Mouse (Mus musculus): ENCODE measurements around the gene Urb2. TPM values are rescaled to one million over a fixed set of nuclear protein-coding genes. Genes with fewer than 3 reads are reported as not detected.
A peak's percentile ranks its signal among the peaks of the same experiment; 100 is the strongest.

Urb2 gene
- polyA plus RNA-seq, 1 experiment from 2014 or later = 1.6 TPM

- WGBS = 86% methylated on average over 1 of the region's 1 CpGs
- Histone ChIP-seq H3K9me3 (ENCODE audit: control insufficient read depth) (no peaks in the 10 kb centered on the region), H3K4me3 (ENCODE audit: low read depth, low read length) (no peak overlapping the region), H3K9ac (ENCODE audit: low read depth, low read length) (no peak overlapping the region), H3K36me3 (ENCODE audit: control insufficient read depth, insufficient read depth) (peaks cover 76% of the 10 kb centered on the region), H3K4me2 (replicated peaks; ENCODE audit: low read depth) (no peak overlapping the region), H3K27me3 (replicated peaks; ENCODE audit: control insufficient read depth, insufficient read depth, low read length) (no peaks in the 10 kb centered on the region), H3K4me1 (replicated peaks; ENCODE audit: control insufficient read depth, insufficient read depth, low read length) (no peaks in the 10 kb centered on the region), H3K27ac (ENCODE audit: low read depth, low read length) (no peak overlapping the region)
- ATAC-seq = no peak
- TF ChIP-seq CTCF (IDR thresholded peaks at IDR 0.05; ENCODE audit: low read depth) = 0 out of 2 replicates have a peak, but pooled peaks have one; percentile 8
Measured at GRCm38 (mm10) chr8:124042201-124042600, 20.9 kb downstream of the Urb2 start.

GRCm38 (mm10) chr8:124044421-124044820 lies 23.1 kb downstream of the Urb2 start:
- ATAC-seq = no peak
- 94% methylated on average over 5 of the region's 5 CpGs for WGBS
- no peaks in the 10 kb centered on the region for H3K9me3 ChIP-seq (ENCODE audit: control insufficient read depth)
- peaks cover 62% of the 10 kb centered on the region for H3K36me3 ChIP-seq (ENCODE audit: control insufficient read depth, insufficient read depth)
- no peaks in the 10 kb centered on the region for H3K4me1 ChIP-seq (replicated peaks; ENCODE audit: control insufficient read depth, insufficient read depth, low read length)
- no peak overlapping the region for H3K4me2 ChIP-seq (replicated peaks; ENCODE audit: low read depth)
- TF ChIP-seq CTCF (IDR thresholded peaks at IDR 0.05; ENCODE audit: low read depth) = no peak
- H3K4me3 ChIP-seq (ENCODE audit: low read depth, low read length) = no peak overlapping the region
- no peak overlapping the region for H3K9ac ChIP-seq (ENCODE audit: low read depth, low read length)
- no peaks in the 10 kb centered on the region for H3K27me3 ChIP-seq (replicated peaks; ENCODE audit: control insufficient read depth, insufficient read depth, low read length)
- no peak overlapping the region for H3K27ac ChIP-seq (ENCODE audit: low read depth, low read length)

GRCm38 (mm10) chr8:124044931-124045330 lies 23.6 kb downstream of the Urb2 start:
- Histone ChIP-seq H3K36me3 (ENCODE audit: control insufficient read depth, insufficient read depth) (peaks cover 59% of the 10 kb centered on the region), H3K4me2 (replicated peaks; ENCODE audit: low read depth) (no peak overlapping the region), H3K27me3 (replicated peaks; ENCODE audit: control insufficient read depth, insufficient read depth, low read length) (no peaks in the 10 kb centered on the region), H3K9ac (ENCODE audit: low read depth, low read length) (no peak overlapping the region), H3K9me3 (ENCODE audit: control insufficient read depth) (no peaks in the 10 kb centered on the region), H3K27ac (ENCODE audit: low read depth, low read length) (no peak overlapping the region), H3K4me3 (ENCODE audit: low read depth, low read length) (no peak overlapping the region), H3K4me1 (replicated peaks; ENCODE audit: control insufficient read depth, insufficient read depth, low read length) (no peaks in the 10 kb centered on the region)
- no peak for ATAC-seq
- no peak for TF ChIP-seq CTCF (IDR thresholded peaks at IDR 0.05; ENCODE audit: low read depth)
- WGBS = 94% methylated on average over 12 of the region's 12 CpGs

- no peak overlapping the region for H3K4me3 ChIP-seq (ENCODE audit: low read depth, low read length)
- H3K4me2 ChIP-seq (replicated peaks; ENCODE audit: low read depth) = no peak overlapping the region
- H3K36me3 ChIP-seq (ENCODE audit: control insufficient read depth, insufficient read depth) = peaks cover 52% of the 10 kb centered on the region
- H3K9ac ChIP-seq (ENCODE audit: low read depth, low read length) = no peak overlapping the region
- H3K27ac ChIP-seq (ENCODE audit: low read depth, low read length) = no peak overlapping the region
- no peak for TF ChIP-seq CTCF (IDR thresholded peaks at IDR 0.05; ENCODE audit: low read depth)
- ATAC-seq = no peak
- WGBS = 62% methylated on average over 8 of the region's 8 CpGs
- no peaks in the 10 kb centered on the region for H3K9me3 ChIP-seq (ENCODE audit: control insufficient read depth)
- H3K4me1 ChIP-seq (replicated peaks; ENCODE audit: control insufficient read depth, insufficient read depth, low read length) = no peaks in the 10 kb centered on the region
- no peaks in the 10 kb centered on the region for H3K27me3 ChIP-seq (replicated peaks; ENCODE audit: control insufficient read depth, insufficient read depth, low read length)
Measured at GRCm38 (mm10) chr8:124045856-124046255, 24.5 kb downstream of the Urb2 start.

- Histone ChIP-seq H3K27me3 (replicated peaks; ENCODE audit: control insufficient read depth, insufficient read depth, low read length) (no peaks in the 10 kb centered on the region), H3K9me3 (ENCODE audit: control insufficient read depth) (no peaks in the 10 kb centered on the region), H3K4me3 (ENCODE audit: low read depth, low read length) (no peak overlapping the region), H3K27ac (ENCODE audit: low read depth, low read length) (no peak overlapping the region), H3K9ac (ENCODE audit: low read depth, low read length) (no peak overlapping the region), H3K4me2 (replicated peaks; ENCODE audit: low read depth) (no peak overlapping the region), H3K36me3 (ENCODE audit: control insufficient read depth, insufficient read depth) (peaks cover 9% of the 10 kb centered on the region), H3K4me1 (replicated peaks; ENCODE audit: control insufficient read depth, insufficient read depth, low read length) (no peaks in the 10 kb centered on the region)
- 23% methylated on average over 3 of the region's 3 CpGs for WGBS
- ATAC-seq = peak; percentile 36; the same call in 1 of the 2 replicates
- peak; percentile 98 for TF ChIP-seq CTCF (IDR thresholded peaks at IDR 0.05; ENCODE audit: low read depth)
Measured at GRCm38 (mm10) chr8:124052110-124052509, 30.8 kb downstream of the Urb2 start.

GRCm38 (mm10) chr8:124052568-124052967 lies 31.3 kb downstream of the Urb2 start:
- Histone ChIP-seq H3K9me3 (ENCODE audit: control insufficient read depth) (no peaks in the 10 kb centered on the region), H3K4me2 (replicated peaks; ENCODE audit: low read depth) (no peak overlapping the region), H3K9ac (ENCODE audit: low read depth, low read length) (no peak overlapping the region), H3K36me3 (ENCODE audit: control insufficient read depth, insufficient read depth) (peaks cover 5% of the 10 kb centered on the region), H3K27ac (ENCODE audit: low read depth, low read length) (no peak overlapping the region), H3K27me3 (replicated peaks; ENCODE audit: control insufficient read depth, insufficient read depth, low read length) (no peaks in the 10 kb centered on the region), H3K4me1 (replicated peaks; ENCODE audit: control insufficient read depth, insufficient read depth, low read length) (no peaks in the 10 kb centered on the region), H3K4me3 (ENCODE audit: low read depth, low read length) (no peak overlapping the region)
- no peak for ATAC-seq
- 34% methylated on average over 4 of the region's 4 CpGs for WGBS
- TF ChIP-seq CTCF (IDR thresholded peaks at IDR 0.05; ENCODE audit: low read depth) = no peak

Data from intestine, postnatal 0 days (tissue).